ENCODE assay signal across 10 mouse cellular contexts in the genomic region with DNA sequence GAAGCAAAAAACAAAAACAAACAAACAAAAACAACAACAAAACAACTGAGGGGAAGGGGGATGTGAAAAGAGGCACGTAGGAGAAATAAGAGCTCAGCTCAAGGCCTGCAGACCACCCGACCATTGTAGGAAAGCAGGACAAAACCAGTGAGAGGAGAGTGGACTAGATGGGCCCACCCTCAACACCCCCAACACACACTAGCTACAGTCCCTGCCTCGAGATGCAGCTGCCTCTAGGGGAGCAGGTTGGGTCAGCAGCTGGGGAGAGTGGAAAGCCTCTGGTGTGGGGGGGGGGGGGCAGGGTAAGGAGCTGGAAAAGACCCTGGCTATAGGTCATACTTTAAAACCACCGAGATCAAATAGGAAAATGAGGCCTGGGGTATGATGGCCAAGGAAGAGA. TPM values are rescaled to one million over a fixed set of nuclear protein-coding genes. Genes with fewer than 3 reads are reported as not detected.
A peak's percentile ranks its signal among the peaks of the same experiment; 100 is the strongest.
DNase-seq lines count a peak whose midpoint lies in the region; ATAC-seq and TF ChIP-seq lines count a peak whose summit lies in the region.
"Had no signal": no experiment of that assay in that cellular context is flagged by ENCODE, and none has a peak within 500 bp of the region (broad histone marks: within the 10 kb centered on the region; RNA-seq: fewer than 3 reads in every experiment).

No protein-coding gene starts in this region.

- no peaks in the 10 kb centered on the region for H3K9me3 ChIP-seq in heart, postnatal 0 days (replicated peaks; ENCODE audit: control insufficient read depth, low read length)
- no peaks in the 10 kb centered on the region for H3K9me3 ChIP-seq in embryonic facial prominence, embryonic 14.5 days (ENCODE audit: control insufficient read depth, low read length)
- H3K9me3 ChIP-seq in intestine, embryonic 15.5 days = no peaks in the 10 kb centered on the region
- no peaks in the 10 kb centered on the region for H3K9me3 ChIP-seq in neural tube, embryonic 13.5 days

- no peak for TF ChIP-seq CTCF in heart, postnatal 0 days (IDR thresholded peaks at IDR 0.05; ENCODE audit: low read depth)

- H3K27me3 ChIP-seq in heart, postnatal 0 days (ENCODE audit: control insufficient read depth, insufficient read depth, low read length) = 0 out of 2 replicates have a peak, but pooled peaks cover 3% of the 10 kb centered on the region
- no peaks in the 10 kb centered on the region for H3K27me3 ChIP-seq in embryonic facial prominence, embryonic 14.5 days (replicated peaks; ENCODE audit: control insufficient read depth, insufficient read depth, low read length)
- no peaks in the 10 kb centered on the region for H3K27me3 ChIP-seq in intestine, embryonic 15.5 days (replicated peaks)
- H3K27me3 ChIP-seq in neural tube, embryonic 13.5 days = no peaks in the 10 kb centered on the region

- WGBS in heart, postnatal 0 days = 25% methylated on average over 4 of the region's 4 CpGs
- WGBS in embryonic facial prominence, embryonic 14.5 days = 18% methylated on average over 4 of the region's 4 CpGs
- WGBS in intestine, embryonic 15.5 days = 24% methylated on average over 4 of the region's 4 CpGs
- 0% methylated on average over 4 of the region's 4 CpGs for WGBS in neural tube, embryonic 13.5 days

- no peak for ATAC-seq in heart, postnatal 0 days (ENCODE audit: insufficient read depth, low read depth)
- no peak for ATAC-seq in embryonic facial prominence, embryonic 14.5 days (ENCODE audit: low read depth)
- no peak for ATAC-seq in intestine, embryonic 15.5 days
- no peak for ATAC-seq in neural tube, embryonic 13.5 days (ENCODE audit: low read depth)
- ATAC-seq in cerebellum, adult (ENCODE audit: insufficient number of reproducible peaks, low FRiP score, low TSS enrichment) = no peak

- DNase-seq in heart, postnatal 0 days (ENCODE audit: low spot score) = no peak
- DNase-seq in heart, postnatal 4 days = no peak
- DNase-seq in embryonic facial prominence, embryonic 14.5 days (ENCODE audit: low spot score) = peak; percentile 44
- no peak for DNase-seq in ovary, postnatal 14 days (ENCODE audit: low spot score)
- no peak for DNase-seq in right cerebral cortex, postnatal 36 days (ENCODE audit: low spot score in 2 of 2)

- H3K9ac ChIP-seq in heart, postnatal 0 days (replicated peaks; ENCODE audit: low read depth, low read length) = peak overlapping the region; percentile 25; the same call in 1 of the 2 replicates
- peak overlapping the region; percentile 80 for H3K9ac ChIP-seq in embryonic facial prominence, embryonic 14.5 days (ENCODE audit: low read depth, low read length)
- H3K9ac ChIP-seq in intestine, embryonic 15.5 days = peak overlapping the region; percentile 64
- H3K9ac ChIP-seq in neural tube, embryonic 13.5 days = peak overlapping the region; percentile 97

- peak overlapping the region; percentile 98 for H3K27ac ChIP-seq in heart, postnatal 0 days (ENCODE audit: low read depth)
- peak overlapping the region; percentile 95 for H3K27ac ChIP-seq in embryonic facial prominence, embryonic 14.5 days (replicated peaks; ENCODE audit: low read depth, low read length)
- H3K27ac ChIP-seq in intestine, embryonic 15.5 days = peak overlapping the region; percentile 96
- peak overlapping the region; percentile 98 for H3K27ac ChIP-seq in neural tube, embryonic 13.5 days (replicated peaks)

- H3K36me3 ChIP-seq in heart, postnatal 0 days (replicated peaks; ENCODE audit: control insufficient read depth, insufficient read depth, low read length) = no peaks in the 10 kb centered on the region
- no peaks in the 10 kb centered on the region for H3K36me3 ChIP-seq in embryonic facial prominence, embryonic 14.5 days (ENCODE audit: control insufficient read depth, insufficient read depth, low read length)
- no peaks in the 10 kb centered on the region for H3K36me3 ChIP-seq in intestine, embryonic 15.5 days
- no peaks in the 10 kb centered on the region for H3K36me3 ChIP-seq in neural tube, embryonic 13.5 days

- peaks cover 26% of the 10 kb centered on the region for H3K4me1 ChIP-seq in heart, postnatal 0 days (ENCODE audit: control insufficient read depth, insufficient read depth)
- peaks cover 58% of the 10 kb centered on the region for H3K4me1 ChIP-seq in embryonic facial prominence, embryonic 14.5 days (ENCODE audit: control insufficient read depth, insufficient read depth, low read length)
- peaks cover 51% of the 10 kb centered on the region for H3K4me1 ChIP-seq in intestine, embryonic 15.5 days (replicated peaks)
- peaks cover 67% of the 10 kb centered on the region for H3K4me1 ChIP-seq in neural tube, embryonic 13.5 days (replicated peaks)

- H3K4me3 ChIP-seq in heart, postnatal 0 days (ENCODE audit: low read depth, low read length) = peak overlapping the region; percentile 75
- peak overlapping the region; percentile 53 for H3K4me3 ChIP-seq in embryonic facial prominence, embryonic 14.5 days (ENCODE audit: low read depth, low read length)
- peak overlapping the region; percentile 58 for H3K4me3 ChIP-seq in intestine, embryonic 15.5 days (replicated peaks)
- peak overlapping the region; percentile 79 for H3K4me3 ChIP-seq in neural tube, embryonic 13.5 days

- TF ChIP-seq EP300 in heart, postnatal 0 days (IDR thresholded peaks at IDR 0.05; ENCODE audit: low read depth) = no peak

- H3K4me2 ChIP-seq in heart, postnatal 0 days (ENCODE audit: low read depth, low read length) = peak overlapping the region; percentile 80
- H3K4me2 ChIP-seq in embryonic facial prominence, embryonic 14.5 days (ENCODE audit: low read depth, low read length) = peak overlapping the region; percentile 63
- H3K4me2 ChIP-seq in intestine, embryonic 15.5 days (replicated peaks) = peak overlapping the region; percentile 89
- peak overlapping the region; percentile 64 for H3K4me2 ChIP-seq in neural tube, embryonic 13.5 days

RNA-seq across cellular contexts. Expression of a gene that starts 1.8 kb away (rescaled TPM):
- total RNA-seq in heart, postnatal 0 days (2014; rRNA removed; ENCODE audit: low replicate concordance) = 105 and 206 TPM in 2 replicates
- polyA plus RNA-seq in heart, postnatal 0 days (2015; fragmentation: Nextera tagmentation; extraction: Ambion mirVana) = 63.9 and 71.8 TPM in 2 replicates
- total RNA-seq in heart, postnatal 4 days (2021) = 100 to 1,000 TPM; 107 to 113 TPM
- polyA plus RNA-seq in embryonic facial prominence, embryonic 14.5 days (2014; fragmentation: Nextera tagmentation; extraction: Ambion mirVana) = 50.6 and 54.1 TPM in 2 replicates
- 54.0 and 54.2 TPM in 2 replicates for polyA plus RNA-seq in intestine, embryonic 15.5 days (2015; fragmentation: Nextera tagmentation; extraction: Ambion mirVana)
- polyA plus RNA-seq in neural tube, embryonic 13.5 days (2015; fragmentation: Nextera tagmentation; extraction: Ambion mirVana) = 119 and 122 TPM in 2 replicates

RNA-seq across cellular contexts. Expression of a gene that starts 29.1 kb away (rescaled TPM):
- 21.0 and 24.2 TPM in 2 replicates for total RNA-seq in heart, postnatal 0 days (2014; rRNA removed; ENCODE audit: low replicate concordance)
- 18.0 and 21.2 TPM in 2 replicates for polyA plus RNA-seq in heart, postnatal 0 days (2015; fragmentation: Nextera tagmentation; extraction: Ambion mirVana)
- total RNA-seq in heart, postnatal 4 days (2021) = 10 to 100 TPM; 19.4 to 20.9 TPM
- 34.8 and 35.3 TPM in 2 replicates for polyA plus RNA-seq in embryonic facial prominence, embryonic 14.5 days (2014; fragmentation: Nextera tagmentation; extraction: Ambion mirVana)
- 43.8 TPM in 2 replicates for polyA plus RNA-seq in intestine, embryonic 15.5 days (2015; fragmentation: Nextera tagmentation; extraction: Ambion mirVana)
- 25.5 and 28.8 TPM in 2 replicates for polyA plus RNA-seq in neural tube, embryonic 13.5 days (2015; fragmentation: Nextera tagmentation; extraction: Ambion mirVana)

RNA-seq across cellular contexts. Expression of a gene that starts 35.2 kb away (rescaled TPM):
- 25.5 and 59.8 TPM in 2 replicates for total RNA-seq in heart, postnatal 0 days (2014; rRNA removed; ENCODE audit: low replicate concordance)
- polyA plus RNA-seq in heart, postnatal 0 days (2015; fragmentation: Nextera tagmentation; extraction: Ambion mirVana) = 9.4 and 9.8 TPM in 2 replicates
- total RNA-seq in heart, postnatal 4 days (2021) = 10 to 100 TPM; 29.0 to 29.2 TPM
- polyA plus RNA-seq in embryonic facial prominence, embryonic 14.5 days (2014; fragmentation: Nextera tagmentation; extraction: Ambion mirVana) = 14.2 and 15.1 TPM in 2 replicates
- 18.3 and 18.9 TPM in 2 replicates for polyA plus RNA-seq in intestine, embryonic 15.5 days (2015; fragmentation: Nextera tagmentation; extraction: Ambion mirVana)
- polyA plus RNA-seq in neural tube, embryonic 13.5 days (2015; fragmentation: Nextera tagmentation; extraction: Ambion mirVana) = 10.6 and 11.3 TPM in 2 replicates

RNA-seq across cellular contexts. Expression of a gene that starts 59.1 kb away (rescaled TPM):
- total RNA-seq in heart, postnatal 0 days (2014; rRNA removed; ENCODE audit: low replicate concordance) = not detected in 2 replicates
- polyA plus RNA-seq in heart, postnatal 0 days (2015; fragmentation: Nextera tagmentation; extraction: Ambion mirVana) = not detected in 2 replicates
- total RNA-seq in heart, postnatal 4 days (2021) = not detected
- 0.08 TPM in 2 replicates for polyA plus RNA-seq in embryonic facial prominence, embryonic 14.5 days (2014; fragmentation: Nextera tagmentation; extraction: Ambion mirVana)
- polyA plus RNA-seq in intestine, embryonic 15.5 days (2015; fragmentation: Nextera tagmentation; extraction: Ambion mirVana) = 0.39 and 0.44 TPM in 2 replicates
- 0.18 and 0.24 TPM in 2 replicates for polyA plus RNA-seq in neural tube, embryonic 13.5 days (2015; fragmentation: Nextera tagmentation; extraction: Ambion mirVana)
- total RNA-seq: heart, postnatal 14 days had no signal
- polyA plus RNA-seq: liver, embryonic 16.5 days had no signal

Comparison
In these comparisons a context has a peak if more than half of its experiments do, and no peak if none do; other contexts are left out.
1. H3K9ac ChIP-seq: peak in every context shown above with its lines; median percentile 97 in neural tube, embryonic 13.5 days; 80 in embryonic facial prominence, embryonic 14.5 days; 64 in intestine, embryonic 15.5 days; 25 in heart, postnatal 0 days.